Mouse (Mus musculus) thymus, postnatal 10 days (tissue): ENCODE results near the gene Mpdz.

Source experiments
- DNase-seq, 2 experiments: peaks; one replicate each; pipeline ENCODE4 v3.0.0; 2021; ENCODE audit warnings: low spot score in 2 of 2

The Mpdz gene

GRCm38 (mm10) chr4:81392869-81393268, 49.7 kb downstream of the Mpdz start:
- DNase-seq, result no peak

DNA sequence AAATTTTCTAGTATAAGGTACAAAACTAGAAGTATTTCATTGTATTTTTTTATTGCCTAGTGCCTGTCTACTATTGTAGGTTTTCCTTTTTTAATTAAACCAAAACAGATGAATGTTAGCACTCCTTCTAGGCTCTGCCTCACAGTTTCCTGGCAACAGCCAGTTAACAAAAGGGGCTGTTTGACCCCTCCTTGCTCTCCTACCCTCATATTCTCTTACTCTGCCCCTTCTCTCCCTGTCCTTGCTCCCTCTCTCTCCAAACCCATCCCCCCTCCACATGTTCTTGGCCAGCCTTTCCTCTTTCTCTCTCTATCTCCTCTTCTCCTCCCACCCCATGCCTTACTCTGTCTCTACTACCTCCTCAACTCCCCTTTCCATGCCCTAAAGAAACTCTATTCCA, 53.4 kb downstream of the Mpdz start:
- no peak for DNase-seq

GRCm38 (mm10) chr4:81387644-81388043, 55.0 kb downstream of the Mpdz start:
- DNase-seq, result no peak

DNA sequence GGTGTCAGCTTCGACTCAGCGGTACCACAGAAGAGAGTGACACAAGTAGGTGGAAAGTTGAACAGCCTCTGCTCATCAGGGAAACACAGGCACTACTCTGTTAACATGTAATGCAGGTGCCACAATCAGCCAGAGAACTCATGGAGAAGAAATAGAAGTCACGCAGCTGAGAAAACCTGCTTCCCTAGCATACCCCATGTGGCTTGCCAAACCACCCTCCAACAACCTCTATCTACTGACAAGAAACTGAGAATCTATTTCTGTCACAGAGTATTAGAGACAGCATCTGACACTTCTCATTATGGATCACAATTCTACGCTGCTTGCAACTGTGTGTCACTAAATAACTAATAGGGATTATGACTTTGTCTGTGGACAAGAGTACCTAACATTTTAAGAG, 70.3 kb downstream of the Mpdz start:
- DNase-seq, result no peak

GRCm38 (mm10) chr4:81351368-81351767, 91.2 kb downstream of the Mpdz start:
- DNase-seq, result no peak

GRCm38 (mm10) chr4:81348646-81349045, 94.0 kb downstream of the Mpdz start:
- no peak for DNase-seq

- DNase-seq, result no peak
These were observed 97.5 kb downstream of the Mpdz start for GRCm38 (mm10) chr4:81345141-81345540.

DNA sequence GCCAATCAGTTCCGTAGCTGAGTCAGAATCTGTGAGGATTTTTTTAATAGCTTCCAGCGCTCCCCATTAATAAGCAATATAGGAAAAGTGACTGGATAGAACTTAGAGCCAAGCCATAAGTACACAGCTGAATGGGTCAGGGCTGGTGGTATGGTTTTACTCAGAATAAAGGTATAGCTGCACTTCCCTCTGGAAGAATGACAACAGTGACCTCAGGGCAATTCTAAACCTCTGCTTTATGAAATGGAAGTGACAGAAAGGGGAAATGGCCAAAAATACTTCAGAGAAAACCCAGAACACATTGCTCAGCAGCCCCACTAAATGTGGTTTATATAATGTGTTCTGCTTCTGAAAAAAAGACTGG, 109.0 kb downstream of the Mpdz start:
- DNase-seq, result no peak

- DNase-seq, result no peak
These were observed 109.6 kb downstream of the Mpdz start for GRCm38 (mm10) chr4:81332901-81333627.

- DNase-seq, result no peak
These were observed 110.2 kb downstream of the Mpdz start for GRCm38 (mm10) chr4:81332439-81332841.

DNA sequence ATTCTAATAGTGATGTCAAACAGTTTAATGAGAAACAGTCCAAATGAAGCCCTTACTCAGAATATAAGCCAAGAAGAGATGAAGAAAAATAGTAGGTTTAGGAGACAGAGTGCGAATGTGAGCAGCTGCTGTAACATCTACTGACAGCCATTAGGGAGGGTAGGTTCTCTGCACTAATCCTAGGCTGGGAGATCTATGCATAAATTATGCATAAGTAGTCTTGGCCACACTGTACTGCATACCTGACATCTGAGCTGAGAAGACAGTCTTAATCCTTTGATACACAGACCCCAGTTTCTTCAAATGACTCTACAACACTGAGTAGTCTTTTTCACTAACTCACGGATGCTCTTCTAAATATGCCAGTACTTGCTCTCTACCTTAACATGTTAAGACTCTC, 114.9 kb downstream of the Mpdz start:
- no peak for DNase-seq

- no peak for DNase-seq
These were observed 118.8 kb downstream of the Mpdz start for GRCm38 (mm10) chr4:81323853-81324252.

- DNase-seq, result no peak
These were observed 120.4 kb downstream of the Mpdz start for GRCm38 (mm10) chr4:81322232-81322631.

DNA sequence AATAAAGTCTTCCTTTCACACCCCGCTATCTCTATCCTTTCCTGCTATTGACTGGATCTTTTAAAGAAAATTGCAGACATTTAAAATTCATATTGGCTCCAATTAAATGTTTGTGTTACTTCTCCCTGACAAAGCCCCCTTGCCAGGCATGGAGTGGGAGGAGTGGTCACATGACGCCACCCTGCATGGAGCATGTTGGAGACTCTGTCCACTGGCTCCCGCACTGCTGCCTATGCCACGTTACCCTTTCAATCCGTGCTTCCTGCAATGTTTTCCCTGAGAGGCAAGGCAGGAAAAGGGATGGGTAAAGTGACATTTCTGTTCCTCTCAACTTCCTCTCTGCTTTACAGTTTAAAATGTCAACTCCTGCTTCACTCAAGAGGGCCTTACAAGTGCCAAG, 128.0 kb downstream of the Mpdz start:
- DNase-seq, result no peak

- DNase-seq, result no peak
These were observed 129.4 kb downstream of the Mpdz start for GRCm38 (mm10) chr4:81313246-81313645.

DNA sequence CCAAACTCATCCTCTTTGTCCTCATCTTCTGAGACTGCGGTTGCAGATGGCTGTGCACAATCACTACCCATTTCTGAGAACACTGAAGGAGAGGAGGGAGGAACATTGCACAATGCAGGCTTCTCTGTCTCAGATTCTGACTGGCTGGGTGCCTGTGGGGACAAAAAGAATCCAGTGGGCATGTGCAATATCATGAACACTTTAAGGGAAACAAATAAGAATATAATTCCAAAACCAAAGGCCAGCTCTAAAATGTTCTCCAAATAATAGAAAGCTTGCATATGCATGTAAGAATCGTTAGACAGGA, 132.5 kb downstream of the Mpdz start:
- no peak for DNase-seq

DNA sequence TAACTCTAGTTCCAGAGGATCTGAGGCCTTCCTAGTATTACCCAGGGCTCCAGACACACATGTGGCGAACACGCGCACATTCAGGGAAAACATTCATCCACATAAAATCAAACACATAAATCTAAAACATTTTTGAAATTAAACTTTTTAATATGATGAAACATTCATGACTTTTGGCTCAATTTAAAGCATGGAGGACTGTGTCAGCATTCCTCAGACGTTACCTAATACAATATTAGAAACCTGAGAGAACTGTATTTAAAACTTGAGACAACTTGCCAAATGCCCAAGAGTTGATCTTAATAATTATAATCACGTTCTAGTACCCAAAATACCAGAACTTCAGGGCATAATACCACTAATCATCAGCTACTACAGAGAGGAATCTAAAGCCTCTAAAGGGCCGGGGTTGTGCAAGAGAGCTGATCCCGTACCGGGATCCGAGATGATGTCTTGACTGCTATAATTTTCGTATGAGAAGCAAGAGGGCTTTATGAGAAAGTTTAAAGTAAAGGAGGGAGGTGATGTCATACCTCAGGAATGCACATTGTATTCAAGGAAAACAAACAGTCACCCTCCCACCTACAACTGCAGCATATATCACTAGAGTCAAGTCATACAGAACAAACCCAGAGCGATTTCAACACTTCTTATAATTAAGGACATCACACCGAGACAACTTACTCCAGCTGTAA, 133.0 kb downstream of the Mpdz start:
- no peak for DNase-seq

- DNase-seq, result no peak
These were observed 134.9 kb downstream of the Mpdz start for GRCm38 (mm10) chr4:81307596-81308265.

DNA sequence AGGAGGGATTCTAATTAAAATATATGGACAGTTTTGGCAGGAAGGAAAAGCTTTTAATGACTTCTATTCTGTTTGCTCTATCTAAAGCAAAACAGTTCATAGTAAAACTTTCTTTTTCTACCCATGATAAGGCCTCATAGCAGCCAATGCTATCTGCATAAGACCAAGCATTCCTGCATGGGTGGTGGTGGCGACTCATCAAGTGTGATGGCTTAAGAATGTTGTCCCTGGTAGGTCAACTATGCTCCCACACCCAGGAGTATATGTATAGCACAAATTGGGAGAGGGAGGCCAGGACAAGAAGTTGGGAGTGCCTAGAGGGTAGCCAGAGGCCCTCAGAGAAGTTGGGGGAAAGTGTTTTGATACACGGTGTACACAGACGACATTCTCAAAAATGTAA, 140.6 kb downstream of the Mpdz start:
- no peak for DNase-seq

DNA sequence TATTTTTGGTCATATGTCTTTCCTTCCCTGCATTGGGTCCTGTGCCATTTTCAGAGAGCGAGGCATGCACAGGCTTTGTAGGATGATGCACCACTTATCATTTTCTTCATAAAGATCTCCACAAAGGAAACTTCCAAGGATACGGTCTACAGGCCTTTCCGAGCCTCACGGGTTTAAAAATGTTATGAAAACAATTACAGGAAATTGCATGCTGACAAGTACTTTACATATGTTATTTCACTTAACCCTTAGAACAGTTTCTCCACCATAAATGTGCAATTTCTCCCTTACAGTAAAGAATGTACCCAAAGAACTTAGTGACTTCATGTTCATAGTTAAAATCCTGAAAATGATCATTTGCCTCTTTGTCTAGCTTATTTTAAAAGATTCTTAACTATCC, 144.2 kb downstream of the Mpdz start:
- no peak for DNase-seq

DNA sequence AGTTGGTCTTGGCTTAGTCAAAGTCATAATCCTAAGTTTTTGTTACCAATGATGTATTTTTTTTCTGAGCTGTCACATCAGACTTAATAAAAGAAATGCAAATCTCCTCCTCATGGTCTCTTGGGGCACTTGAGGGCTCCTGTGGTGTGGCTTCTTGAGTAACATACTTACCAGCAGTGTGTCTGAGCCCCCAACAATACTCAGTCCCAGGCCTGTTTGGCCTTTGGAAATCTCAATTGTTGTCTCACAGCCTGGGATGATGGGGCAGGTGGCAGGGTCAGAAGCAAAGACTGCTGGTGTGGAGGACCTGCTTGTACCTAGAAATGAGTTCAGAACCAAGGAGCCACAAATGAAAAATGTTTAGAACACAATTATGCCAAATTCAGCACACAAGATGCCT, 149.3 kb downstream of the Mpdz start:
- DNase-seq, result no peak

- DNase-seq, result no peak
These were observed 157.1 kb downstream of the Mpdz start for GRCm38 (mm10) chr4:81285564-81285963.

GRCm38 (mm10) chr4:81283611-81284010, 159.0 kb downstream of the Mpdz start:
- no peak for DNase-seq
